Mouse (Mus musculus): ENCODE data around the gene Ceacam16. TPM values are rescaled to one million over a fixed set of nuclear protein-coding genes. Genes with fewer than 3 reads are reported as not detected.
A peak's percentile ranks its signal among the peaks of the same experiment; 100 is the strongest.

Gene Ceacam16
- polyA plus RNA-seq, 1 experiment from 2014 or later: not detected

DNA sequence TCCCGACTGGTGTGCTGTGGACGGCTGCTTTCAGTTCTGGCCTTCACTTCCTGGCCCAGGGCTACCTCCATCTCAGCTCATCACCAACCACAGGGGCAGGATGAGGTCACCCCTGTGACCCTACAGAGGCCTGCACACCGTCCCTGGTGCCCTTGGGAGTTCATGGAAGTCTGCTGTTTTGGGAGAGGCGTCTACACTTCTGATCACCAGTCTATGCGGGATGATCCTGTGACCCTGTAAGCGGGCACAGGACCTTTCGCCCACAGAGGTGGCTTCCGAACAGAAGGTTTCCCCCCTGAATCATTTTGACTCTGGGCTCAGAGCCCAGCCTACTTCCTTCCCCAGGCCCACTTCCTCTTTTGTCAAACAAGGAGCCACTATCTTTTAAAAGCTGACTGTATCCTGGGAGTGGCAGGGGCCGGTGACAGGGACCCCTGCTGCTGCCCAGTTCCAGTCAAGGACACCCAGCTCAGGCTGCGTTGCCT is 10.1 kb upstream of the Ceacam16 start:
- H3K9ac ChIP-seq (ENCODE audit: low read length): no peak overlapping the region
- no peak overlapping the region for H3K4me3 ChIP-seq (ENCODE audit: low read length)
- H3K36me3 ChIP-seq (ENCODE audit: control insufficient read depth, insufficient read depth): no peaks in the 10 kb centered on the region
- H3K4me1 ChIP-seq (ENCODE audit: control insufficient read depth, insufficient read depth, low read length): peaks cover 5% of the 10 kb centered on the region
- ATAC-seq (replicated peaks; ENCODE audit: extremely low read depth, insufficient read depth, low FRiP score): peak; percentile 16; the same call in 1 of the 2 replicates
- 0 out of 2 replicates have a peak overlapping the region, but pooled peaks have one; percentile 2 for H3K27ac ChIP-seq (ENCODE audit: low read length)
- H3K9me3 ChIP-seq (replicated peaks; ENCODE audit: control insufficient read depth, low read length): no peaks in the 10 kb centered on the region
- 39% methylated on average over 10 of the region's 10 CpGs for WGBS
- no peaks in the 10 kb centered on the region for H3K27me3 ChIP-seq (ENCODE audit: control insufficient read depth, insufficient read depth, low read length)
- H3K4me2 ChIP-seq (ENCODE audit: low read depth, low read length): no peak overlapping the region

DNA sequence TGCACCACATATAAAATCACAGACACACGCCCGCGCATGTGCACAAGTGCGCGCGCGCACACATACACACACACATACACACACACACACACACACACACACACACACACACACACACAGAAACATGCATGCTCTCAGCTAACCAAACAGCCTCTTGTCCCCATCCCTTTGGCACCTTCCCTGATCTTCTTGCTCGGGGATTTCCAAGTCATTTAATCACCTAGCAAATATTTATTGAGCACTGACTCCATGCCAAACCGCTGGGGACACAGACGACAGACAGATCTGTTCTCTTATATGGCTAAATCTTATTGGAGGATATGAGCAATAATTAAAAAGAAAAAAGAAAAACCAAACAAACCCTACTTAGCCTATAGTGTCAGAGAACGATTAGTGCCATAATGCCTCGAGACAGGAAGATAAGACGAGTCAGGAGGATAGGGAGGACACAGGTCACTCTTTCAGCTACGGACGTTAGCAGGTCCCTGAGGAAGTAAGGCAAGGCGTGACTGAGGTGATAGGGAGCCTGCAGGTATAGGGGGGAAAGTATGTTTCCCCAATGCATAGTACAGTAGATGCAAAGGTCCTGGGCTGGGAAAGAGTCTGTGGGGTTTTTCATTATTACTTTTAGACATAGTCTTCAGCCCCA is 6.8 kb upstream of the Ceacam16 start:
- ATAC-seq (replicated peaks; ENCODE audit: extremely low read depth, insufficient read depth, low FRiP score): no peak
- no peak overlapping the region for H3K4me2 ChIP-seq (ENCODE audit: low read depth, low read length)
- H3K9ac ChIP-seq (ENCODE audit: low read length): no peak overlapping the region
- 82% methylated on average over 16 of the region's 16 CpGs for WGBS
- no peaks in the 10 kb centered on the region for H3K36me3 ChIP-seq (ENCODE audit: control insufficient read depth, insufficient read depth)
- H3K27me3 ChIP-seq (ENCODE audit: control insufficient read depth, insufficient read depth, low read length): no peaks in the 10 kb centered on the region
- peaks cover 5% of the 10 kb centered on the region for H3K4me1 ChIP-seq (ENCODE audit: control insufficient read depth, insufficient read depth, low read length)
- no peaks in the 10 kb centered on the region for H3K9me3 ChIP-seq (replicated peaks; ENCODE audit: control insufficient read depth, low read length)
- H3K4me3 ChIP-seq (ENCODE audit: low read length): no peak overlapping the region
- no peak overlapping the region for H3K27ac ChIP-seq (ENCODE audit: low read length)

GRCm38 (mm10) chr7:19866490-19866889 is 5.4 kb upstream of the Ceacam16 start:
- no peaks in the 10 kb centered on the region for H3K9me3 ChIP-seq (replicated peaks; ENCODE audit: control insufficient read depth, low read length)
- ATAC-seq (replicated peaks; ENCODE audit: extremely low read depth, insufficient read depth, low FRiP score): no peak
- whole genome bisulfite sequencing: 50% methylated on average over 6 of the region's 6 CpGs
- peaks cover 4% of the 10 kb centered on the region for H3K4me1 ChIP-seq (ENCODE audit: control insufficient read depth, insufficient read depth, low read length)
- H3K9ac ChIP-seq (ENCODE audit: low read length): no peak overlapping the region
- H3K36me3 ChIP-seq (ENCODE audit: control insufficient read depth, insufficient read depth): no peaks in the 10 kb centered on the region
- no peak overlapping the region for H3K4me2 ChIP-seq (ENCODE audit: low read depth, low read length)
- no peak overlapping the region for H3K4me3 ChIP-seq (ENCODE audit: low read length)
- H3K27me3 ChIP-seq (ENCODE audit: control insufficient read depth, insufficient read depth, low read length): no peaks in the 10 kb centered on the region
- H3K27ac ChIP-seq (ENCODE audit: low read length): no peak overlapping the region

DNA sequence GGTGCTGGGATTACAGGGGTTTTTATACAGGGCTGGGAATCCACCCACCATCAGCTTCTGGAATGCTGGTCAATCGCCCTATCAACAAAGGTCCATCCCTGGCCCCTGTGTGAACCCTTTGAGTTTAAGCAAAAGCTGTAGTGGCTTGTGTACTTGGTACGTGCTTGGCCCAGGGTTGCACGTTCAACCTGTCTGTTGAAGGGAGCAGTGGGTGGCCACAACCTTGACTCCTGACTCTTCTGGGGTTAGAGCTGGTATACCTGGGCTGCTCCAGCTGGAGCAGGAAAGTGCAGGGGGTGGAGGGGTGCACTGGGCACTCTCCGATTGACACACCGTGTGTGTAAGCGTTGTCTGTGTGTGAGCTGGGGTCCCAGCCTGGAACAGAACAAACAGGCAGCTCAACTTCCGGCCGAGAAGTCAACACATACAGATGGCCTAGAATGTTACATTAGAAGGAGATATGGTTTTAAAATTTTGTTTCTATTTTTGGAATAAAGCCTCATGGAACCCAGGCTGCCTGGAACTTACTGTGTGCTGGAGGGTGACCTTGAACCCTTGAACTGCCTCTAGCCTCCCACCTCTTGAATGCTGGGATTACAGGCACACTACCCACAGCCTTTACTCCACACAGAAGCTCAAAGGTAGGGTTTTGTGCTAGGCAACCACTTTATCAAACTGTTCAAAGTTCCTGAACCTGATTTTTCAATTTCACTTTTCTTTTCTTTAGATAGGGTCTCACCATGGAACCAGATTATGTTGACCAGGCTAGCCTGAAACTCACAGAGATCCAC is 4.3 kb upstream of the Ceacam16 start:
- Histone ChIP-seq H3K4me1 (ENCODE audit: control insufficient read depth, insufficient read depth, low read length) (peaks cover 3% of the 10 kb centered on the region), H3K4me2 (ENCODE audit: low read depth, low read length) (no peak overlapping the region), H3K27ac (ENCODE audit: low read length) (no peak overlapping the region), H3K9me3 (replicated peaks; ENCODE audit: control insufficient read depth, low read length) (no peaks in the 10 kb centered on the region), H3K36me3 (ENCODE audit: control insufficient read depth, insufficient read depth) (no peaks in the 10 kb centered on the region), H3K27me3 (ENCODE audit: control insufficient read depth, insufficient read depth, low read length) (no peaks in the 10 kb centered on the region), H3K4me3 (ENCODE audit: low read length) (no peak overlapping the region), H3K9ac (ENCODE audit: low read length) (no peak overlapping the region)
- ATAC-seq (replicated peaks; ENCODE audit: extremely low read depth, insufficient read depth, low FRiP score): no peak
- WGBS: 62% methylated on average over 8 of the region's 8 CpGs

DNA sequence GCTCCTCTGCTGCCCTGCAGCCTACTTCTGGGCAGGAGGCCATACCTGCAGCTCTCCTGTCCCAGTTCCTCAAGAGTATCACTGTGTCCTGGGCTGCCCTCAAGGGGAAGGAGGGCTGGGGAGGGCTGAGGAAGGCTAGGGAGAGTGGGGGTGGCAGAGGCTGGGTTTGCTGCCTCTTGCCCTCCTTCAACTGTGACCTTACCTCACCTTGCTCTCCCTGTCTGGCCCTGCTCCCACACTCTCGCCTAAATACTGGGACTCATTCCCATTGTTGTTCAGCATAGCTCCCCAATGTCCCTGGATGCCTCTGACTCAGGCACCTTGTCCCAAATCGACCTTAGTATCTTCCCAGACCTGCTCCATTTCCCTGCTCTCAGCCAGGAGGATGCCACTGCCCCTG is 3.1 kb upstream of the Ceacam16 start:
- no peak overlapping the region for H3K4me2 ChIP-seq (ENCODE audit: low read depth, low read length)
- H3K27ac ChIP-seq (ENCODE audit: low read length): no peak overlapping the region
- no peaks in the 10 kb centered on the region for H3K9me3 ChIP-seq (replicated peaks; ENCODE audit: control insufficient read depth, low read length)
- 33% methylated on average over 2 of the region's 2 CpGs for WGBS
- ATAC-seq (replicated peaks; ENCODE audit: extremely low read depth, insufficient read depth, low FRiP score): no peak
- H3K9ac ChIP-seq (ENCODE audit: low read length): no peak overlapping the region
- no peak overlapping the region for H3K4me3 ChIP-seq (ENCODE audit: low read length)
- H3K4me1 ChIP-seq (ENCODE audit: control insufficient read depth, insufficient read depth, low read length): peaks cover 3% of the 10 kb centered on the region
- H3K36me3 ChIP-seq (ENCODE audit: control insufficient read depth, insufficient read depth): no peaks in the 10 kb centered on the region
- H3K27me3 ChIP-seq (ENCODE audit: control insufficient read depth, insufficient read depth, low read length): no peaks in the 10 kb centered on the region

GRCm38 (mm10) chr7:19859740-19860139 is 1.4 kb downstream of the Ceacam16 start:
- no peak overlapping the region for H3K4me3 ChIP-seq (ENCODE audit: low read length)
- 47% methylated on average over 10 of the region's 10 CpGs for WGBS
- H3K9ac ChIP-seq (ENCODE audit: low read length): no peak overlapping the region
- H3K4me1 ChIP-seq (ENCODE audit: control insufficient read depth, insufficient read depth, low read length): no peaks in the 10 kb centered on the region
- no peaks in the 10 kb centered on the region for H3K36me3 ChIP-seq (ENCODE audit: control insufficient read depth, insufficient read depth)
- no peak overlapping the region for H3K27ac ChIP-seq (ENCODE audit: low read length)
- H3K4me2 ChIP-seq (ENCODE audit: low read depth, low read length): no peak overlapping the region
- ATAC-seq (replicated peaks; ENCODE audit: extremely low read depth, insufficient read depth, low FRiP score): no peak
- no peaks in the 10 kb centered on the region for H3K27me3 ChIP-seq (ENCODE audit: control insufficient read depth, insufficient read depth, low read length)
- no peaks in the 10 kb centered on the region for H3K9me3 ChIP-seq (replicated peaks; ENCODE audit: control insufficient read depth, low read length)

- Histone ChIP-seq H3K27me3 (ENCODE audit: control insufficient read depth, insufficient read depth, low read length) (peaks cover 21% of the 10 kb centered on the region), H3K36me3 (ENCODE audit: control insufficient read depth, insufficient read depth) (no peaks in the 10 kb centered on the region), H3K4me3 (ENCODE audit: low read length) (no peak overlapping the region), H3K4me1 (ENCODE audit: control insufficient read depth, insufficient read depth, low read length) (no peaks in the 10 kb centered on the region), H3K4me2 (ENCODE audit: low read depth, low read length) (no peak overlapping the region), H3K9me3 (replicated peaks; ENCODE audit: control insufficient read depth, low read length) (no peaks in the 10 kb centered on the region), H3K9ac (ENCODE audit: low read length) (no peak overlapping the region), H3K27ac (ENCODE audit: low read length) (no peak overlapping the region)
- WGBS: 78% methylated on average over 6 of the region's 6 CpGs
- no peak for ATAC-seq (replicated peaks; ENCODE audit: extremely low read depth, insufficient read depth, low FRiP score)
These were observed 4.8 kb downstream of the Ceacam16 start for GRCm38 (mm10) chr7:19856283-19856682.

DNA sequence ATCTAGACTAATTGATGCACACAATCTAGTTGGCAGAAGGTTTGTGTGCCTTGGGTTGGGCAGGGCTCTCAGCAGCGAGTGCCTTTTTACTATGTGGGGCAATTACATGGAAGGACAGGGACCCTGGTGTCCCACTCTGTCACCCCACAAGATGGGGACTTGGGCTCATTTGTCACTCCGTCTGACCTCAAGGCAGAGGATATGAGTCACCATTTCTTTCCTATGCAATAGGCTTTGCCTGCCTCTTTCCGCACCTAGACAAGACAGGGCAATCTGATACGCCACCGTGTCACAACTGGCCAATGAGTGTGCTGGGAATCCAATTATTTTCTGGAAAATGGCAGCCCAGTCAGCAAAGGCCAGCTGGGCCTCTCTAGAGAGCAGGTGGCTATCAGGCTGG is 5.4 kb downstream of the Ceacam16 start:
- no peak overlapping the region for H3K4me3 ChIP-seq (ENCODE audit: low read length)
- WGBS: 70% methylated on average over 5 of the region's 5 CpGs
- no peak overlapping the region for H3K9ac ChIP-seq (ENCODE audit: low read length)
- H3K4me1 ChIP-seq (ENCODE audit: control insufficient read depth, insufficient read depth, low read length): no peaks in the 10 kb centered on the region
- H3K36me3 ChIP-seq (ENCODE audit: control insufficient read depth, insufficient read depth): no peaks in the 10 kb centered on the region
- ATAC-seq (replicated peaks; ENCODE audit: extremely low read depth, insufficient read depth, low FRiP score): no peak
- H3K27ac ChIP-seq (ENCODE audit: low read length): no peak overlapping the region
- no peaks in the 10 kb centered on the region for H3K9me3 ChIP-seq (replicated peaks; ENCODE audit: control insufficient read depth, low read length)
- no peak overlapping the region for H3K4me2 ChIP-seq (ENCODE audit: low read depth, low read length)
- peaks cover 26% of the 10 kb centered on the region for H3K27me3 ChIP-seq (ENCODE audit: control insufficient read depth, insufficient read depth, low read length)

GRCm38 (mm10) chr7:19853526-19853925 is 7.6 kb downstream of the Ceacam16 start:
- WGBS: 81% methylated on average over 20 of the region's 20 CpGs
- H3K27me3 ChIP-seq (ENCODE audit: control insufficient read depth, insufficient read depth, low read length): peaks cover 27% of the 10 kb centered on the region

More at GRCm38 (mm10) chr7:19853526-19853925, 7.6 kb downstream of the Ceacam16 start:
- no peaks in the 10 kb centered on the region for H3K36me3 ChIP-seq (ENCODE audit: control insufficient read depth, insufficient read depth)
- no peak for ATAC-seq (replicated peaks; ENCODE audit: extremely low read depth, insufficient read depth, low FRiP score)
- no peak overlapping the region for H3K4me3 ChIP-seq (ENCODE audit: low read length)
- no peak overlapping the region for H3K27ac ChIP-seq (ENCODE audit: low read length)
- H3K4me1 ChIP-seq (ENCODE audit: control insufficient read depth, insufficient read depth, low read length): no peaks in the 10 kb centered on the region
- no peak overlapping the region for H3K4me2 ChIP-seq (ENCODE audit: low read depth, low read length)
- H3K9me3 ChIP-seq (replicated peaks; ENCODE audit: control insufficient read depth, low read length): no peaks in the 10 kb centered on the region
- H3K9ac ChIP-seq (ENCODE audit: low read length): no peak overlapping the region

Measured in heart, embryonic 16.5 days (tissue).